Mouse (Mus musculus) CH12.LX (cell line): ENCODE measurements at regions not wholly inside any gene's neighbourhood (a gene's known extent, or its start where the extent isn't known, plus 50 kb on each side); places are given as distances from the start of the nearest gene placed in this dataset.

Source experiments
- DNase-seq: peaks from one replicate; pipeline ENCODE4 v3.0.0-alpha.2; 2013; ENCODE audit errors: extremely low read depth
- H3K27ac ChIP-seq: 2 replicates; pipeline ENCODE4 v1.5.1; 2012; ENCODE audit warnings: low read depth, mild to moderate bottlenecking, control low read depth, moderate library complexity; ENCODE audit not compliant: insufficient read depth
- H3K27me3 ChIP-seq: replicated peaks from 2 replicates; pipeline ENCODE3; 2012; ENCODE audit warnings: inconsistent platforms
- H3K36me3 ChIP-seq, 2 experiments: replicated peaks in 1 of 2; 2 replicates each; pipeline versions ENCODE3 to v1.6.1; 2012; ENCODE audit warnings: inconsistent platforms in 1 of 2, low read length in 1 of 2, mild to moderate bottlenecking in 1 of 2, mixed read lengths in 1 of 2, moderate library complexity in 1 of 2; ENCODE audit not compliant: control insufficient read depth in 1 of 2, insufficient read depth in 1 of 2
- H3K4me1 ChIP-seq, 2 experiments: 2 replicates each; pipeline ENCODE4 v1.6.1; 2012; ENCODE audit warnings: inconsistent platforms in 1 of 2, moderate library complexity in 1 of 2; ENCODE audit not compliant: insufficient read depth in 2 of 2, control insufficient read depth in 1 of 2
- H3K4me2 ChIP-seq: 2 replicates; pipeline ENCODE4 v1.6.1; 2012; ENCODE audit warnings: low read depth, mild to moderate bottlenecking, control low read depth; ENCODE audit not compliant: poor library complexity, insufficient read depth, severe bottlenecking
- H3K4me3 ChIP-seq, 3 experiments: fragments of 150-350 bp in 1 of 3; sonication (generic) in 1 of 3; replicated peaks in 1 of 3; 2 replicates each; pipeline versions ENCODE3 to v1.5.1; 2011 to 2012; ENCODE audit warnings: low read depth in 2 of 3, low read length in 2 of 3, mild to moderate bottlenecking in 2 of 3, moderate library complexity in 2 of 3, control low read depth in 1 of 3, improper control_type of control experiment in 1 of 3, inconsistent platforms in 1 of 3, mixed read lengths in 1 of 3; ENCODE audit not compliant: poor library complexity in 1 of 3
- H3K79me2 ChIP-seq: replicated peaks from 2 replicates; pipeline ENCODE4 v1.6.1; 2012; ENCODE audit warnings: mild to moderate bottlenecking, moderate library complexity; ENCODE audit not compliant: control insufficient read depth, poor library complexity, insufficient read depth, severe bottlenecking; ENCODE audit errors: extremely low read depth
- H3K9ac ChIP-seq: 2 replicates; pipeline ENCODE4 v1.6.1; 2012; ENCODE audit warnings: low read depth, mild to moderate bottlenecking, control low read depth, moderate library complexity; ENCODE audit not compliant: insufficient read depth
- H3K9me3 ChIP-seq: replicated peaks from 2 replicates; pipeline ENCODE3; 2012; ENCODE audit warnings: low read length, inconsistent platforms, mixed read lengths
- CHD1 ChIP-seq: IDR thresholded peaks from 2 replicates; pipeline ENCODE4 v1.6.1; 2012; ENCODE audit warnings: low read depth, low read length, improper control_type of control experiment, inconsistent platforms
- CHD2 ChIP-seq: IDR thresholded peaks from 2 replicates; pipeline ENCODE4 v1.6.1; 2011; ENCODE audit warnings: low read length, improper control_type of control experiment
- CTCF ChIP-seq, 2 experiments: IDR thresholded peaks in 1 of 2; conservative IDR thresholded peaks in 1 of 2; 2 replicates each; pipeline ENCODE4 v1.5.1; 2011 to 2012; ENCODE audit warnings: low read depth in 2 of 2, low read length in 2 of 2, improper control_type of control experiment in 1 of 2, inconsistent platforms in 1 of 2, mild to moderate bottlenecking in 1 of 2, moderate library complexity in 1 of 2
- EP300 ChIP-seq: IDR thresholded peaks from 2 replicates; pipeline ENCODE4 v1.6.1; 2011; ENCODE audit warnings: low read length, improper control_type of control experiment
- GABPA ChIP-seq: IDR thresholded peaks from 2 replicates; pipeline ENCODE4 v1.6.1; 2012; ENCODE audit warnings: low read depth, low read length, improper control_type of control experiment, inconsistent platforms; ENCODE audit not compliant: insufficient replicate concordance
- JUND ChIP-seq: conservative IDR thresholded peaks from 2 replicates; pipeline ENCODE4 v1.6.1; 2011; ENCODE audit warnings: low read depth, low read length, improper control_type of control experiment
- KAT2A ChIP-seq: IDR thresholded peaks from 2 replicates; pipeline ENCODE4 v1.6.1; 2012; ENCODE audit warnings: low read length, improper control_type of control experiment, inconsistent platforms; ENCODE audit not compliant: insufficient replicate concordance
- MAX ChIP-seq: IDR thresholded peaks from 2 replicates; pipeline ENCODE4 v1.6.1; 2011; ENCODE audit warnings: low read length, improper control_type of control experiment
- MXI1 ChIP-seq: IDR thresholded peaks from 2 replicates; pipeline ENCODE4 v1.6.1; 2011; ENCODE audit warnings: mild to moderate bottlenecking, low read depth, low read length, improper control_type of control experiment
- MYC ChIP-seq: IDR thresholded peaks from 2 replicates; pipeline ENCODE4 v1.6.1; 2011; ENCODE audit warnings: low read depth, mild to moderate bottlenecking, improper control_type of control experiment, low read length
- NELFE ChIP-seq: IDR thresholded peaks from 2 replicates; pipeline ENCODE4 v1.6.1; 2011; ENCODE audit warnings: low read depth, low read length, improper control_type of control experiment
- NRF1 ChIP-seq: IDR thresholded peaks from 2 replicates; pipeline ENCODE4 v1.6.1; 2014; ENCODE audit warnings: low read depth, mild to moderate bottlenecking, inconsistent platforms, low read length, improper control_type of control experiment, moderate library complexity
- PAX5 ChIP-seq: IDR thresholded peaks from 2 replicates; pipeline ENCODE4 v1.6.1; 2012; ENCODE audit warnings: low read length, inconsistent platforms, mixed read lengths
- POLR2AphosphoS2 ChIP-seq: IDR thresholded peaks from 2 replicates; pipeline ENCODE4 v1.6.1; 2011; ENCODE audit warnings: low read depth, low read length, improper control_type of control experiment
- RAD21 ChIP-seq: IDR thresholded peaks from 2 replicates; pipeline ENCODE4 v1.6.1; 2011; ENCODE audit warnings: low read depth, mild to moderate bottlenecking, low read length, improper control_type of control experiment, moderate library complexity
- SMC3 ChIP-seq: IDR thresholded peaks from 2 replicates; pipeline ENCODE4 v1.6.1; 2011; ENCODE audit warnings: low read depth, low read length, improper control_type of control experiment
- TBP ChIP-seq: conservative IDR thresholded peaks from 2 replicates; pipeline ENCODE4 v1.6.1; 2011; ENCODE audit warnings: low read depth, low read length, improper control_type of control experiment
- ZC3H11A ChIP-seq: IDR thresholded peaks from 2 replicates; pipeline ENCODE4 v1.6.1; 2012; ENCODE audit warnings: low read depth, mild to moderate bottlenecking, inconsistent platforms, low read length, improper control_type of control experiment
- dilution Hi-C: fragments of 300-500 bp; cut with MboI; formaldehyde crosslinking; loops from 2 replicates; pipeline ENCODE4 v1.14.3; 2020; ENCODE audit warnings: low sequenced_read_pairs; ENCODE audit not compliant: extremely low pct_unique_long_range_greater_than_20kb, extremely low pct_ligation_motif_present
- in situ Hi-C: fragments of 300-500 bp; cut with MboI; formaldehyde crosslinking; loops from 3 replicates; pipeline ENCODE4 v1.14.3; 2019; ENCODE audit warnings: low sequenced_read_pairs, low pct_ligation_motif_present, low pct_unique_long_range_greater_than_20kb, mixed read lengths

GRCm38 (mm10) chr16:71224469-71224868 is 910.7 kb downstream of the Gbe1 start:
- dilution Hi-C loops, result no loop called here
- DNase-seq, result no peak
- TF ChIP-seq NELFE, result no peak
- TF ChIP-seq GABPA, result no peak
- no peak for TF ChIP-seq POLR2AphosphoS2
- TF ChIP-seq RAD21, result no peak
- Histone ChIP-seq H3K4me2 (no peak overlapping the region), H3K4me3 (no peak overlapping the region), H3K27ac (no peak overlapping the region), H3K36me3 (no peaks in the 10 kb centered on the region), H3K27me3 (no peaks in the 10 kb centered on the region), H3K9ac (no peak overlapping the region), H3K79me2 (no peaks in the 10 kb centered on the region), H3K9me3 (peaks cover 29% of the 10 kb centered on the region), H3K4me1 (no peaks in the 10 kb centered on the region)
- in situ Hi-C loops, result no loop called here

DNA sequence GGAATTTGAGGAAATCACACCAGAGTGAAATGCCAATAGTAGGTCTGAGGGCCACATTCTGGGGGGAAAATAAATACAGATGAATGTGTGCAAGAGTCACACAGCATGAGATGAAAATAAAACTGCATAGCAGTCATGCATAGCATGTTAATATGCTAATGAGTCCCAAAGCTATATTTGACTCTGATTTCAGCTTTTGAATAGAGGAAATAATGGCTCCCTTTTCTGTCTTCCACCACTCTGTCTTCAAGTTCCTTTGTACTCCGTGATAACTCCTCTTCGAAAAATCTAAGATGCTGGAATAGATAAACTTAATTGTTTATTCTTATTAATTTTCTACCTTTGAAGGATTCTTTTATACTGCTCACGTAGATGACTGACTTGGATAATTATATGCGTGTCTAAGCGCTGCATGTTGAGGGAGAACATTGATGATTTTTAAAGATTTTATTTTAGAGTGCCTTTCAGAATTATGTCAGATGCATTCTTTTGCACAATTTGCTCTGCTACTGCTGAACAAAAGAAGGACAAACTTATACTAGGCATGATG is 916.4 kb downstream of the Gbe1 start:
- Histone ChIP-seq H3K36me3 (no peaks in the 10 kb centered on the region), H3K9ac (no peak overlapping the region), H3K27ac (no peak overlapping the region), H3K4me3 (no peak overlapping the region), H3K9me3 (peaks cover 21% of the 10 kb centered on the region), H3K27me3 (no peaks in the 10 kb centered on the region), H3K4me1 (no peaks in the 10 kb centered on the region), H3K79me2 (no peaks in the 10 kb centered on the region), H3K4me2 (no peak overlapping the region)
- TF ChIP-seq CHD2 (no peak), PAX5 (no peak), POLR2AphosphoS2 (no peak), TBP (no peak), EP300 (no peak), MYC (no peak), CHD1 (no peak), ZC3H11A (no peak), MXI1 (no peak), KAT2A (no peak), NRF1 (no peak), MAX (no peak), JUND (no peak), SMC3 (no peak), CTCF (conservative IDR thresholded peaks at IDR 0.05 in 1 of 2, IDR thresholded peaks at IDR 0.05 in 1 of 2; ENCODE audit: low read depth in 2 of 2, low read length in 2 of 2) (no peak)
- in situ Hi-C loops, result no loop called here
- no peak for DNase-seq
- dilution Hi-C loops, result no loop called here
